Mouse (Mus musculus): Measurements from ENCODE around the gene Gpr142. TPM values are rescaled to one million over a fixed set of nuclear protein-coding genes. Genes with fewer than 3 reads are reported as not detected.
A peak's percentile ranks its signal among the peaks of the same experiment; 100 is the strongest.

The Gpr142 gene
- not detected for total RNA-seq (2021)
- long read RNA-seq, experiment 1, result 0 reads
- long read RNA-seq, experiment 2, result 0 reads

DNA sequence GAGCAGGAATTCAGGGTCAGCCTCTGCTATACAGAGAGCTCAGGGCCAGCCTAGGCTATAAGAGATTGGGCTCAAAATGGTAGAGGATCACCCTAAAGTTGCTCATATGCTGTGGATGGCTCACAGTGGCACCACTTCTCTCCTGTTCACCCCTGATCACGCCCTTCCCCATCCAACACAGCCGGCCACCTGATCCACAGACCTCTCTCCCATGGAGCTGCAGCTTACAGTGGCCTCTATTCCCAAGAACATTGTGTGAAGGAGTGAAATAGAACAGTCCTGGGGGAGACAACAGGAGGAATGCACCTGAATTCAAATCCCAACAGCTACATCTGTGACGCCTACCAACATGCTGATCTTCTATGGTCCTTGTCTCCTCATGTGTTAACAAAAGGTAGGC is at the start of gene Gpr142:
Gene Gpr142 (plus strand): TSS at position 301 of the 400 bp plus-strand sequence.
- DNase-seq (ENCODE audit: low spot score), result no peak

DNA sequence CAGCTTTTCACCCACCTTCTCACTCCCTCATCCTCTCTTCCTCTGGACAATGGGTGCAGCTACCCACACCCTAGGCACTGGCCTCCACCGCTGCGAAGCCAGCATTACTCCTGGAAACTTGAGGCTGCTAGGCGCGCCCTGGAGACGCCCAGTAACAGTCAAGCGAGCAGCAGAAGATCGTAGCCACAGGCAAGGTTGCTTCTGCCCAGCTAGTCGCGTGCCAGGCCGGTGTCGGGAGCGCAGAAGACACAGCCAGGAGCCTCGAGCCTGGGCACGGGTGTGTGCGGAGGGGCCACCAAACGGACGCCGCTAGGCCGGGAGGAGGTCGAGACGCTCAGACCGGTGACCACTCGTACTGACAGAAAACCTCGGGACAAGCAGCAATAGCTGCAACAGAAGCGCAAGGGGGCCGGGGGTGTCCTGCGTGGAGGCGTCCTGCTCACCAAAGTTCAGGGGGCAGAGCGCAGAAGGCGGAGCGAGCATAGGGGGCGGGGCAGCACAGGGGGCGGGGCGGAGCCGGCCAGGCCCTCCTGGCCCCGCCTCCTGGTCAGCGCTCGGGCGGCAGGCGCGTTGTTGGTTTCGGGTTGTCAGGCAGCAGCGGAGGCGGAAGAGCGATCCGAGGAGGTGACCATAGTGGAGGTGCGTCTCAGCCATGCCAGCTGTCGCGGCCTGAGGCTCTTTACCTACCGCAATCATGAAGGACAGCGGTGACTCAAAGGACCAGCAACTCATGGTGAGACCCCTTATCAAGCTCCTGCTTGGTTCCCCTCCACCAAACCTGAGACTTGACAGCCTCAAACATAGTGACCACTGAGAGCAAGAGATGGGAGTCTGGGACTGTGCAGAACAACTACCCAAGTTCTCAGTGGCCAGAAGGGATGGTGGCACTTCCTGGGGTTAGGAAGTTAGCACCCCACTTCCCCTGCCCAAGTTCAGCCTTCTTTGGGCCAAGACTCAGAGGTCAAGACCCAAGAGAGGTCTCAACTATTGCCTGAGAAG is 33.6 kb upstream of the Gpr142 start, which contains the start of gene Kif19a:
Gene Kif19a (plus strand): TSS at position 569 of the 999 bp plus-strand sequence.
- DNase-seq (ENCODE audit: low spot score), result peak; percentile 39

DNA sequence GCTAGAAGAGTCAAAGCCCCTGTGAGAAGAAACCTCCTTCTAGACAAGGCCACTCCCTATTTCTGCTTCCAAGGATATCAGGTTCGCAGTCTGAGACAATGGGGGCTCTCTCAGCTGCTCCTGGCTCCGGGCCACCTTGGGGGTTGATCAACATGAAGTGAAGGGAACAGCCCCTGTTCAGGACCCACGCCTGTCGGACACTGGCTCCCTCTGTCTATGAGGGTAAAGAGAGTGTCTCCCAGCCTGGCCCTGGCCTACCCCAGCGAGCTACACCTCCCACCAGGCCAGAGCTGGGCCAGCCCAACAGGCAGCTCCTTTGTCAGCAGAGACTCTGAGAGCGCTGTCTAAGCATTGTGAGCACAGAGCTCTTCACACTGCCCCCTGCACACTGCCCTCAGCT is 28.8 kb upstream of the Gpr142 start:
- no peak for DNase-seq (ENCODE audit: low spot score)

DNA sequence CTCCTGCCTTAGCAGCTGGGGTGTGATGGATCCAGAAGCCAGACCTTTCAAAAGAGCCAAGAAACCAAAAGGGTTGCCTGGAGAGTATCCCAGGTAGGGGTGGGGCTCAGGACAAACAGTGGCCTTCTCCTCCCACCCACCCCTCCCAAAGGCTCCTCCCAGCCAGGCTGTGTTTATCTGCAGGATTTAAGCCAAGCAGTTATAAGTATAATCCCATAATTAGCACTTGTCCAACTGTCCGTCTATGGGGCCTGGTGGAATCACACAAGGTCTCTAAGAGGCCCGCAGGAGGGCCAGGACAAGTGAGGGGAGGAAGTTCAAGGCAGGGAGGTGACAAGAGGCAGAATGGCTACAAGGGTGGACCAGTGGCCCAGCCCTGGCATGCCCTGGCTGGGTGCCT is 26.8 kb upstream of the Gpr142 start:
- DNase-seq (ENCODE audit: low spot score), result no peak

DNA sequence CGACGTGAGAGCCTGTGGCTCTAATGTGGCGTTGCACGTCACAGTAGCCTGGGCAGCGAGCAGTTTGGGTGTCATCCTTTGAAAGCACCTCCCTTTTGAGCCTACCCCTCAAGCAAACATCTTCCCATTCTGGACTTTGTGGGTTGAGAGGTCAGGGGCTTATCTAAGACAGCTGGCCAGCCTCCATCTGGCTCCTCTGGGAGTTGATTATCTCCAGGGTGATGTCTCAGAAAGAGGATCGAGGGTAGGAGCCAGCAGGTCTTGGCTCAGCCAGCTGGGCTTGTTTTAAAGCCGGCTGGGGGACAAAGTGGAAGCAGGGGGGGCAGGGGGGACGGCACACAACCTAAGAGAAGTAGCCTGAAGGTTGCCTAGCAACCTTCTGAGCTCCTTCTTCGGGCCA is 18.6 kb upstream of the Gpr142 start:
- DNase-seq (ENCODE audit: low spot score), result no peak

DNA sequence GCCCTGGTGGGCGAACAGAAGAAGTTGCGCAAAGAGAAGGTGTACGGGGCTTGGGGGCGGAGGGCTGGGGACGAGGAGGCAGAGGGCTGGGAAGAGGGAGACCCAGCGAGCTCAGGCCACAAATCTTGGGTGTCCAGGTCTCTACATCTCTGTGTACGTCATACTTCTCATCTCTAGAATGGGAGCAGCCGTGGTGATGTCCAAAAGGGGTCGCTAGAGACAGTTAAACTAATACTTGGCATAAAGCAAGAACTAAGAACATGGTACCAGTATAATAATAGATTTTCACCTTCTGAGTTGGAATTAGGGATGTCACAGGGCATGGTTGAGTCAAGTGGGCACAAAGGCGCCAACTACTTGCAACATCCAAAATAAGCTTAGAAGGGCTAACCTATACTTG is 12.8 kb upstream of the Gpr142 start:
- DNase-seq (ENCODE audit: low spot score), result no peak

DNA sequence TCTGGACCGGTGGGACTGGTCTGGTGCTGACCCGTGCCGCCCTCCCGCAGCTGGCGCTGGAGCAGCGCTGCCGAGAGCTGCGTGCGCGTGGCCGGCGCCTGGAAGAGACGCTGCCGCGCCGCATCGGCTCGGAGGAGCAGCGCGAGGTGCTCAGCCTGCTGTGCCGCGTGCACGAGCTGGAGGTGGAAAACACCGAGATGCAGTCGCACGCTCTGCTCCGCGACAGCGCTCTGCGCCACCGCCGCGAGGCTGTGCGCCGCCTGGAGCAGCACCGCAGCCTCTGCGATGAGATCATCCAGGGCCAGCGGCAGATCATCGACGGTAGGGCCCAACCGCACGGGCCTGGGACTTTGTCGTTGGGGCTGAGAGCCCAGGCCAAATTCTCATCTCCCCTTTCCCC is 12.4 kb upstream of the Gpr142 start:
- DNase-seq (ENCODE audit: low spot score), result no peak

DNA sequence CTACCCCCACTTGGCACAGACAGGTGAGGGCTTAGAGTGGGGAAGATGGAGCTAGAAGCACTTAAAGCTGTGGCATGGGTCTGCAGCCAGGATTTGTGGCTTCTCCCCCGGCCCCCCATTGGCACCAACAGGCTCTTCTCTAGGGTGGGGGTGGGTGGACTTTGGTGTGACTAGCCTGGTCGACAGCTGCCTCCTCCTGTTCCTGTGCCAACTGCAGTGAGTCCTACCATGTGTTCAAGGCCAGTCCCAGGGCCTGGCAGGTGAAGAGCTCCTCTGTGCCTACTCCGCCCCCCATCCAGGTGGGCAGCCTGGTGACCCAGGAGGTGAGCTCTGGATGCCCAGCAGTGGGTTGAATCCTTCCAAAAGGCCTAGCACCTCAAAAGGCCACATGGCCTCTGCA is 11.1 kb upstream of the Gpr142 start:
- no peak for DNase-seq (ENCODE audit: low spot score)

DNA sequence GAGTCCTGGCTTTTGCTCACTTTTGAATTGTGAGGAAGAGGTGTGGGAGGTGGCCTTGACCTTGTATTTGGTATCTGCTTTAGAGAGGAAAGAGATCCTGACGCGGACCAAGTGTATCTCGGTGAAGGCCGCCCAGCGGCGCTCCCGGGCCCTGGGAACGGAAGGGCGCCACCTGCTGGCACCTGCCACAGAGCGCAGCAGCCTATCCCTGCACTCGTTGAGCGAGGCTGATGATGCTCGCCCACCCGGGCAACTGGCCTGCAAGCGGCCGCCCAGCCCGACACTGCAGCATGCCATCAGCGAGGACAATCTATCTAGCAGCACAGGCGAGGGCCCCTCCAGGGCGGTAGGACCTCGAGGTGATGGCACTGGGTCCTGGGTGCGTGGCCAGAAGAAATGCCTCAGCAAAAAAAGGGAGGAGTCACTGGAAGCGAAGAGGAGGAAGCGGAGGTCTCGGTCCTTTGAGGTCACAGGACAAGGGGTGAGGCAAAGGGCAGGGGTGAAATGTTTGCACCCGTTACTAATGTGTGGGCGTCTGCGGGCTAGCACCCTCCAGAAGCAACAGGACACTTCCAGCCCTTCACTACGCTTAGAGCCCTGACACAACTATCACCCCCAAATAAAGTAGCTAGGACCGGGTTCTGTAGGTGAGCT is 9.5 kb upstream of the Gpr142 start:
- DNase-seq (ENCODE audit: low spot score), result peak; percentile 80

DNA sequence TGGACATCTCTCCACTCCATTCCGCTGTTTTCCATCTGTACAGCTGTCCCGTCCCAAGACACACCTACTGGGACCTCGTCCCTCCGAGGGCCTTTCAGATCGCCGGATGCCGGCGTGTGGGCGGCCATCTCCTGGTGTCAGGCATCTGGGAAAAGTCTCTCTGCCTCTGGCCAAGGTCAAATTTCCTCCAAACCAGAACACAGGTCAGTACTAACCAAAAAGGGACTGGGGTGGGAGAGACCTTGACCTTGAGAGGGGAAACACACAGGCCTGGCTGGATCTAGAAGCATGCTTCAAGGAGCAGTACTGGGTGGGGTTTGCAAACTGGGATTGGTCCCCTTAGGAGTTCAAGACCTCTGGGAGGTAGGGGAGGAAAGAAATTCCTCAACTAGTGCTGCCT is 9.0 kb upstream of the Gpr142 start:
- no peak for DNase-seq (ENCODE audit: low spot score)

DNA sequence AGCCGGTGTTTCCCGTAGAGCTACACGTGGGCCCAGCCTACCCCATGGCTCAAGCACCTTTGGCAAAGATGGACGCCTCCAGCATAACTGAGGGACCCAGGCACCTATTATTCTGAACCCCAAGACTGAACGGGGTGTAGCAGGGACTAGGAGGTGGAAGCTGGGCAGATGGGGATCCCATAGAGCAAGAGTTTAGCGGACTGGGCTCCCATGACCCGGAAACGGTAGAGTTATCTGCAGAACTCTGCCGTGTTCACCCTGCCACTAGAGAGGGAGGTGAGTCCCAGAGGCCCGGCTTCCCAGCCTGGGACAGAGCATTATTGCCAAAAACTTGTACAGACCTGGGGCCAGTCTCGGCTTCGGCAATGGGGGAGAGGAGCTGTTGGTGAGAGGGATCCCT is 8.6 kb upstream of the Gpr142 start:
- no peak for DNase-seq (ENCODE audit: low spot score)

DNA sequence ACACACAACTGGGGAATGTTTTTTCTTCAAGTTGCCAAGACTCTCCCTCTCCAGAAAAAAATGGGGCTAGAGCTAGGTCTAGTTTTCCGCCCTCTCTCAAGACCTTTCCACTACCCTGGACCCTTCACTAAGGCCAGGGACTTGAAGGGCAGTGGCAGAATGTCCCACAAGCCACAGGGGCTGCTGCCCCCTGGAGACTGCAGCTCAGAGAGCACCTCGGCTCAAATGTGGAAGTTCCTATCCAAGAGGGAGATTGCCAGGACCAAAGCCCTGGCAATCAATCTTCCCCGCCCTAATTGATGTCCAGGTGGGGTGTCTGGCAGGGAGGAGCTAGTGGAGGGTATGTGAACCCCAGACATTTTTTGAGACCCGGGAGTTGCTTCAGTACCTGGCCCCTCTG is 7.9 kb upstream of the Gpr142 start:
- no peak for DNase-seq (ENCODE audit: low spot score)

DNA sequence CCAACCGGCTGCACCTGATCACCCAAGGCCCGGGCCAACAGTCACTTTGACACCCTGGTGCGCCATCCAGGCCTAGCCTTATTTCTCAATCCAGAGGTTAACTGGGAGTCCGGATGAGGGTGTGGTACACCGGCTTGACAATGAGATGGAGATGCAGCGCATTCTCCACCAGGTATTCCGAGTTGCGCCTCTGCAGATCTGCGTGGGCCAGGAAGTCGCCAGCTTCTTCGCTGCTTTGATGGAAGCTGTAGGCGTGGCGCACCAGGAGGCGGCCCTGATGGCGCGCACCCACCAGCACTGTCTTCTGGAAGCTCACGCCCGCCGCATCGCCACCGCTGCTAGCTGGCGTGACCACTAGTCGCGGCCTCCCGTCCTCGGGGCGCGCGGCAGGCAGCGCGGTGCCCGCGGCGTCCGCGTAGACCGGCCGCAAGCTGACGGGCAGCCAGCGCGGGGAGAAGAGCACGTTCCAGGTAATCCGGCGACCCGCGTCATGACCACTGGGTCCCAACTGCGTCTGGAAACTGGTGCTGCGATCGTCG is 7.3 kb upstream of the Gpr142 start:
- DNase-seq (ENCODE audit: low spot score), result no peak

DNA sequence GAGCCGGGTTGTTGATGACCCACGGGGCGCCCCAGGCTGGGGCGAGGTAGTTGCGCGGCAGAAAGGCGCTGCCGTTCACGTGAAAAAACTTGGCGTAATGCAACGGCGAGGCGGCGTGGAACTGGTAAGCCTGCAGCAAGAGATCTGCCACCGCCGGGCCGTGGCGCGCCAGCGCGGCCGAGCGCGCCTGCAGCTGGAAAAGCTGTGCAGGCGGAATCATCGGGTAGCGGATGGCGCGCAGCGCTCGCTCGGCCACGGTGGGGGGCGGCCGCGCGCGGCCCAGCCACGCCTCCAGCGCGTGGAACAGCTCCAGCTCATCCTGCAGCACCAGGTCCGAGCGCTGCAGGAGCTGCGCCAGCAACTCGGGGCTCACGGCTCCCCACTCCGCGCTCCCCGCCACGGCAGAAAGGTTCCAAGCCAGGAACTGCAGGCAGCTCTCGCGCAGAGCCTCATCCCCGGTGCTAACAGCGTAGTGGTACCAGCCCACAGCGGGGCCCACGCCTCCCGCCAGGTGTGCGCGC is 6.8 kb upstream of the Gpr142 start:
- no peak for DNase-seq (ENCODE audit: low spot score)

DNA sequence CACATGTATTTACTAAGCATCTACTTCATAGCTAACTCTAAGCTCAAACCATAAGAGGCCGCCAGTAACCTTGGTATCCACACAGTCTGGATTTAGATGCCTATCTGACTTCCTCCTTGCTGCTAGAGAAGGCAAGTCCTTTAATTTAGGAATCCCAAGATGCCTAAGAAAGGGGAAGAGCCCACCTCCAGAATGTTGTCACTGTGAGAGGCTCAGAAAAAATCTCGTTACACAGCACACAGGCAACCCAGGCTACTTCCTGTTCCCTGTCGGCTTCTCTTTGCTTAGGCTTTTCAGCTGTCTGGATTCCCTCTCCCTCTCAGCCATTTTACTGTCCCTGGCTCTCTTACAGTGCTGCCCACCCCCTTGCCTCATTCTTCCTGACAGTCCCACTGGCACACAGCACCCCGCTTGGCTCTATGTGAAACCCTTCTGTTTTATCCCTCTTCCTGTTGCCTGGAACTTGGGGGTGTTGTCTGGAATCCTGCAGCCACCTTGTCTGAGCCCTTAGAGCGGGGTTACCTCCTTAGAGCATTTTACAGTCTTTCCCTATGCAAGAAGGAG is 5.7 kb upstream of the Gpr142 start:
- DNase-seq (ENCODE audit: low spot score), result no peak

DNA sequence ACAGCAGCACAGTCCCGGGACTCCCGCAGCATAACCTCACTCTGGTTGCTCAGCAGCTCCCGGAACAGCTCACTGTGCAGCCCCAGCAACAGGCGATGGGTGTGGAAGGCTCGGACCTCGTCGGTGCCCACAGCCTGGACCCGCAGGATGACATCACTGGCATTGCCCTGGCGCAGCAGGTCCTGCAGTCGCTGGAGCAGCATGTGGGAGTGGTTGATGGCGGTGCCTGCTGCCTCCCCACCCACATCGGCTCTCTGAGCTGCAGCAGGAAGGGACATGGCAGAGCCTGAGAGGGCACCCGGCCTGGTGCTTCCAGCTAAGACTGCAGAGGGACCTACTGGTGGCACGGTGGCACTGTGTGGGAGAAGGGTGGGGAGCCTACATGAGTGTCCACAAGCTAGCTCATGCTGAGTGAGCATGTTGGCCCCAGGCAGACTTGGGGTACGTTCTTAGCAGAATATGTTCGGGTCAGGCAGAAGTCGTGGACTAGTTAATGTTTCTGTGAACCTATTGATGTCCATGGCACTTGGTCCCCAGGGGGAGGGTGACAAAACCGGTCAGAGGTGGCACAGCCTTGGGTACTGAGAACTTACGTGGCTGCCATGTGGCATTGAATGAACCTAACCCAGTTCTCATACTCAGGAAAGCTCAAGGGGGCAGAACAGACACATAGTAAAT is 4.7 kb upstream of the Gpr142 start:
- no peak for DNase-seq (ENCODE audit: low spot score)

DNA sequence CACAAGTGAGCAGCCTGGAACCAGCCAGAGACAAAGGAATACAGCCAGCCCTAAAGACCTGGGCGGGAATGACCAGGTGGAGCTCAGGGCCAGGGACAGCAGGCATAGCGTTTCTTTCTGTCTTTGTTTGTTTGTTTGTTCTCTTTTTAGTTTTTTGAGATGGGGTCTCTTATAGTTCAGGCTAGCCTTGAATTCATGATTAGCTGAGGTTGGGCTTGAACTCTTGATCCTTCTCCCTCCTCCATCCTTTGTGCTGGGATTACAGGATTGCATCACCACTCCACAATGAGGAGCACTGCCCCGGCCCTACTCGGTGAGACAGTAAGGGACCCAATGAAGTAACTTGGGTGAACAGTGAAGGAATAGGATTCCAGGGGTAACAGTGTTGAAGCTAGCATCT is 4.0 kb upstream of the Gpr142 start:
- no peak for DNase-seq (ENCODE audit: low spot score)

DNA sequence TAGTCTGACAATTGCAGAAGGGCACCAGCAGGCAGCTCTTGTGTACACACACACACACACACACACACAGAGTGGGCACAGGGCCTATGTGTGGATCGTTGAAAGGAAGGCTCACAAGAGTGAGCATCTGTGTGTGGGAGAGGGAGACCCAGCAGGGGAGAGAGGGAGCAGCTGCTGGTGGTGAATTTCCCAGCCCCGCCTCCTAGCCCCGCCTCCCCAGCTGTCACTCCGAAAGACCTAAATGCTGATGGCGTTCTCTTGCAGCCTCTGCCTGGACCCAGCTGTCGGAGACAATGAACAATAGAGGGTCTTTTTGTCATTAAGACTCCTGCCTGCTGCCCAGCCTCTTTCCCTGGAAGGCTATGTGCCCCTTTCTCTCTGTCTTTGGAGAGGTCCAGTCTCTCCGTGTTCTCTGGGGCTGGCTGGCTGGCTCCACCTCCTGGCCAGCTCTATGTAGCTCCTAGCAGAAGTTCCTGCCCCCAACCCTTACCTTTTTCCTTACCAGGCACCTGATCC is 3.4 kb upstream of the Gpr142 start:
- no peak for DNase-seq (ENCODE audit: low spot score)

DNA sequence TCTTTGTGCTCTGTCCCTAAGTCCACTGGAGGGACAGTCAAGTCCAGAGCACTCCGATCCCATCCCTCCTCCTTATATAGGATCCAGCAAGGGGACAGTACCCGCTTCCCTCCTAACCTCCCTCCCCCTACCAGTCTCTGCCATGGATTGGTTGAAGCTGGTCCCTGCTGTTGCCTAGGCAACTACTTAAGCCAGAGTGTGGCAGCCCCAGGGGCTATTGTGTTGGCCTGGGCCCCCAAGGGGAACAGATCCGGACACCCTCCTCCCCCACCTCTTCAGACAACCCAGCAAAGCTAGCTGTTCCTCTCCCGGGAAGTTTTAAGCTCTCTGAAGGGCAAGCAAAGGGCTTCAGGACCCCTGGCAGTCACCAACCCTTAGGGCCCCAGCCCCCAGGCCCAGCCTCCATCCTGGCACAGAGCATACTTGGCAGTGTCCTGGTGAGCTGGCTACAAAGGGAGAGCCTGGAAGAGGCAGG is 2.8 kb upstream of the Gpr142 start, which contains the start of gene Btbd17:
Gene Btbd17 (minus strand): TSS at position 98 of the 475 bp plus-strand sequence.
- no peak for DNase-seq (ENCODE audit: low spot score)

DNA sequence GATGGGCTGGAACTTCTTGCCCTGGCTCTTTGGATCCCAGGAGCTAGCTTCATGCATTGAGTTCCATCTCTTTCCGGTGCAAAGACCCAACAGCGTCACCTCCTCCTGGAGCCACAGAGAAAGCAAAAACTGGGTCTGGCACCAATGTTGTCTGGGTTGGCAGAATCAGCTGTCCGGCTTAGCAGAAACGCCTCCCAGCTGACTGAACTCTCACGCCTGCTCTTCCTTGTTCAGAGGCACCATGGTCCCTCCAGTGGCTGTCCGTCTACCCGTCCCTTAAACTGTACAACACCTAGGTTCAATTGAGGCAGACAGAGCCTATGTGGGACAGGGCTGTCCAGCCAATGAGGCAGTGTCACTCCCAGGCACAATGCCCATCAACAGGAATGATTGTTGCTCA is 1.5 kb upstream of the Gpr142 start:
- DNase-seq (ENCODE audit: low spot score), result no peak

DNA sequence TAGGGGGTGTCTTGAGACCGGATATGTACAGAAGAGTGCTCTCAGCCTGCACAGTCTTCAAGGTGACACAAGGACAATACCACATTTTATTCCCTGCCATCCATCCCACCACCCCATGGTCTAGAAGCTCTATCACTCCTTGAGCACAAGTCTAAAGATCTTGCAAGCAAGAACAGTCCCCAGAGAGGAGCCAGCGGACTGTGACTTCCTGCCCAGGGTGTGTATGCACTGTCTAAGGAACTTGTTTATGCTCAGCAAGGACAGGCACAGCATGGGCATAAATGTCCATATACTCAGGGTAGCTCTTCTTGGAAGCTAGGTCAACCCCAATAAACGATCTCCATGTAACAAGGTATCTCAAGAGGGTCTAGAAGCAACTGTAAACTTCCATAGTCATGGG is 743 bp upstream of the Gpr142 start:
- DNase-seq (ENCODE audit: low spot score), result no peak
